Mouse (Mus musculus) spleen, embryonic (tissue): ENCODE data around the gene Anapc15.

Experiments
- CTCF ChIA-PET: fragments of 350-600 bp; sonication (Branson Sonifier 250); formaldehyde crosslinking; loops from one replicate; lab custom pipeline; 2022; lab: Charles Lee

Gene Anapc15

GRCm38 (mm10) chr7:101895695-101896094 lies 32.2 kb downstream of the Anapc15 start:
- CTCF ChIA-PET, result no interaction called here

GRCm38 (mm10) chr7:101896104-101897066 lies 32.9 kb downstream of the Anapc15 start:
- CTCF ChIA-PET, result interaction anchor here (0.6 kb wide), 1 partner anchor 34 kb away, joined by 16 read pairs; no protein-coding TSS in a partner anchor

- CTCF ChIA-PET, result interaction anchor here (0.5 kb wide), 1 partner anchor 378 kb away, joined by 3 read pairs; no protein-coding TSS in a partner anchor
These were observed 37.0 kb downstream of the Anapc15 start for GRCm38 (mm10) chr7:101900331-101901097.

- CTCF ChIA-PET, result interaction anchor here (0.6 kb wide), 1 partner anchor 44 kb away, joined by 3 read pairs; no protein-coding TSS in a partner anchor
These were observed 38.5 kb downstream of the Anapc15 start for GRCm38 (mm10) chr7:101901969-101902368.

- CTCF ChIA-PET, result no interaction called here
These were observed 39.3 kb downstream of the Anapc15 start for GRCm38 (mm10) chr7:101902846-101903245.

GRCm38 (mm10) chr7:101905561-101906286 lies 42.2 kb downstream of the Anapc15 start, which contains the start of gene Lamtor1:
Gene Lamtor1 (plus strand): TSS chr7:101905904.
- CTCF ChIA-PET, result no interaction called here

- CTCF ChIA-PET, result no interaction called here
These were observed 42.8 kb downstream of the Anapc15 start, which contains the start of gene Tomt for GRCm38 (mm10) chr7:101906287-101906681. Gene Tomt (minus strand): TSS chr7:101906359.

GRCm38 (mm10) chr7:101906696-101907095 lies 43.2 kb downstream of the Anapc15 start:
- CTCF ChIA-PET, result no interaction called here

- CTCF ChIA-PET, result no interaction called here
These were observed 44.9 kb downstream of the Anapc15 start for GRCm38 (mm10) chr7:101908367-101908766.

GRCm38 (mm10) chr7:101910138-101910537 lies 46.6 kb downstream of the Anapc15 start:
- CTCF ChIA-PET, result no interaction called here

- CTCF ChIA-PET, result no interaction called here
These were observed 48.5 kb downstream of the Anapc15 start for GRCm38 (mm10) chr7:101911982-101912381.

- CTCF ChIA-PET, result interaction anchor here (0.6 kb wide), 1 partner anchor 76 kb away, joined by 3 read pairs; no protein-coding TSS in a partner anchor
These were observed 54.6 kb downstream of the Anapc15 start for GRCm38 (mm10) chr7:101918071-101918470.

GRCm38 (mm10) chr7:101925892-101926291 lies 62.4 kb downstream of the Anapc15 start:
- CTCF ChIA-PET, result interaction anchor here (0.6 kb wide), 1 partner anchor 182 kb away, joined by 5 read pairs; no protein-coding TSS in a partner anchor

GRCm38 (mm10) chr7:101928093-101928492 lies 64.6 kb downstream of the Anapc15 start:
- CTCF ChIA-PET, result no interaction called here

- CTCF ChIA-PET, result interaction anchor here (0.7 kb wide), 1 partner anchor 633 kb away, joined by 3 read pairs; the partner anchor contains the start of gene Trim21
These were observed 69.0 kb downstream of the Anapc15 start for GRCm38 (mm10) chr7:101932551-101932950.

- CTCF ChIA-PET, result no interaction called here
These were observed 69.8 kb downstream of the Anapc15 start for GRCm38 (mm10) chr7:101933300-101933699.

GRCm38 (mm10) chr7:101933751-101934240 lies 70.3 kb downstream of the Anapc15 start, which contains the start of the genes Lrrc51 and Numa1:
Gene Lrrc51 (minus strand): TSS chr7:101933895.
Gene Numa1 (plus strand): TSS chr7:101934111.
- CTCF ChIA-PET, result interaction anchor here (0.5 kb wide), 1 partner anchor 87 kb away, joined by 6 read pairs; no protein-coding TSS in a partner anchor

- CTCF ChIA-PET, result no interaction called here
These were observed 72.4 kb downstream of the Anapc15 start for GRCm38 (mm10) chr7:101935957-101936356.

GRCm38 (mm10) chr7:101936996-101937395 lies 73.5 kb downstream of the Anapc15 start:
- CTCF ChIA-PET, result interaction anchor here (0.5 to 0.7 kb wide), 4 partner anchors 12 to 705 kb away, joined by 3 to 15 read pairs (median 5); no protein-coding TSS in a partner anchor

GRCm38 (mm10) chr7:101937569-101937968 lies 74.1 kb downstream of the Anapc15 start:
- CTCF ChIA-PET, result interaction anchor here (0.5 kb wide), 2 partner anchors 346 to 706 kb away, joined by 3 to 7 read pairs; no protein-coding TSS in a partner anchor
